Mouse (Mus musculus): Measurements from ENCODE around the gene Dclk1.

DNA sequence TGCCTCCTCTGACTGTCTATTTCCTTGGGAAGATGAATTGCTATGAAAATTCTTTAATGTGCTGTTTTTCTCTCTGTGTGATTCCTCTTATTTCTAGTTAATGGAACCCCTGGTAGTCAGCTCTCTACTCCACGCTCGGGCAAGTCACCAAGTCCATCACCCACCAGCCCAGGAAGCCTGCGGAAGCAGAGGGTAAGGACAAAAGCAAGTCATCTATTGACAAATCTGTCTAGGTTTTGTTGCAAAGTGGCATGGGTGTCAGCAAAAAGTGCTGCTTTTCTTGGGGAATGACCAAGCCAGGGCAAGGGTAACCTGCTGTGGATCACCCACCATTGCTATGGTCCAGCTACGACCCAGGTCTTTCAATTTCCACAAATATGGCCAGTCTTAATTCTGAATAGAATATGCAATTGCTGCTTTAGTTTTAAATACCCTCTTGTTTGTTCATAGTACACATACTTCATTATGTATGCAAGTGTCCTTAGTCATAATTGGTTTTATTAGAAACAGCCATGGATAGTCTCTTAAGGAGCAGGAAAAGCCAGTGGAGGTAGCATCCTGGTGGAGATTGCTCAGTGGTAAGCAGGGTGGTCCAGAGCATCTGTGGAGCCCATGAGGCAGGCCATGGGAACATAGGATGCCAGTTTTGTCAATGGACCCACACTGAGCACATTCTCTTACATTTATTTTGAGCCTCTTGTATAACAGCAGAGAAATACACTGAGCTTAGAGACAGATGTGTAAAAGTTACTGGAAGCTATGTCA is 220.9 kb downstream of the Dclk1 start:
- no peak for TF ChIP-seq POLR2A (IDR thresholded peaks at IDR 0.05; ENCODE audit: insufficient read depth, low read depth, low read length)
- no peak for TF ChIP-seq CTCF (IDR thresholded peaks at IDR 0.05; ENCODE audit: insufficient read depth, low read depth, low read length)
